Mouse (Mus musculus) cortical plate, adult 2 months (tissue): ENCODE results near the gene Phactr1.

ENCODE experiments used
- CTCF ChIP-seq: fragments of 200-500 bp; IDR thresholded peaks from 2 replicates; pipeline ENCODE4 v1.5.1; 2011; ENCODE audit warnings: mild to moderate bottlenecking, control low read depth, low read length; ENCODE audit not compliant: insufficient read depth; ENCODE audit errors: extremely low read depth
- POLR2A ChIP-seq: fragments of 200-500 bp; IDR thresholded peaks from 2 replicates; pipeline ENCODE4 v1.6.1; 2011; ENCODE audit warnings: mild to moderate bottlenecking, low read length, control low read depth; ENCODE audit not compliant: insufficient read depth; ENCODE audit errors: extremely low read depth

DNA sequence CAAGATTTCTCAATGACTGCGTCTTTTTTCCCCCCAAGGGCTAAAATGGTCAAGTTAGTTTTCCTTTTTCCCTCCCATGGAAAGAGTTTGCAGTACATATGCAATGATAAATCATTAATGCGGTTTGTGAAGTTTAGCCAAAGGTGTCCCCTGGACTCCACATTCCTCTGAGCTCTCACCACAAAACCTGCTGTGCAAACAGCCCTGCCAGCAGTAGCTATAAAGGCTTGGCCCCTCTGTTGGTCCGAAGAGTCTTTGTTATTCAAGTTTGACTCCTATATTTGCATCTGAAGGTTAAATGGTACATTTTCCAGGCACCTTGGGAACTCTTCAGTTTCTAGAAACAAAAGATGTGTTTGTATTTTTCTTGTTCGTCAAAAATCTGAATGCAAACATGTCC is 39.7 kb downstream of the Phactr1 start:
- no peak for TF ChIP-seq POLR2A
- TF ChIP-seq CTCF = no peak
